Mouse (Mus musculus) forebrain, postnatal 0 days (tissue): Measurements from ENCODE around the gene Gm20449. TPM values are rescaled to one million over a fixed set of nuclear protein-coding genes. Genes with fewer than 3 reads are reported as not detected.
"Not testable (repeated sequence)": the region's sequence is repeated elsewhere in the genome, so short reads cannot be mapped to it uniquely, and the experiment has no call there.

Experiments used
- ATAC-seq: fragments of 200-750 bp; cut with Nextera tagmentation; 2 replicates; pipeline ENCODE4 v1.8.0; 2017; ENCODE audit warnings: mild to moderate bottlenecking, moderate library complexity
- DNase-seq: peaks from one replicate; pipeline ENCODE4 v3.0.0-alpha.2; 2015
- H3K27ac ChIP-seq: fragments of 300-500 bp; sonication (generic); 2 replicates; pipeline ENCODE4 v1.5.1; 2014; ENCODE audit warnings: low read depth, mild to moderate bottlenecking, antibody characterized with exemption, low read length, moderate library complexity, mixed read lengths
- H3K27me3 ChIP-seq: fragments of 300-500 bp; sonication (generic); 2 replicates; pipeline ENCODE4 v1.6.1; 2014; ENCODE audit warnings: mild to moderate bottlenecking, low read length, mixed read lengths; ENCODE audit not compliant: insufficient read depth
- H3K36me3 ChIP-seq: fragments of 300-500 bp; sonication (generic); 2 replicates; pipeline ENCODE4 v1.6.1; 2014; ENCODE audit warnings: mild to moderate bottlenecking, moderate library complexity; ENCODE audit not compliant: insufficient read depth
- H3K4me1 ChIP-seq: fragments of 300-500 bp; sonication (generic); 2 replicates; pipeline ENCODE4 v1.6.1; 2014; ENCODE audit warnings: antibody characterized with exemption; ENCODE audit not compliant: insufficient read depth
- H3K4me2 ChIP-seq: fragments of 300-500 bp; sonication (generic); 2 replicates; pipeline ENCODE4 v1.6.1; 2014; ENCODE audit warnings: low read depth, mild to moderate bottlenecking, moderate library complexity
- H3K4me3 ChIP-seq: fragments of 300-500 bp; sonication (generic); 2 replicates; pipeline ENCODE4 v1.5.1; 2014; ENCODE audit warnings: low read depth, low read length, mixed read lengths
- H3K9ac ChIP-seq: fragments of 300-500 bp; sonication (generic); 2 replicates; pipeline ENCODE4 v1.6.1; 2014; ENCODE audit warnings: mild to moderate bottlenecking
- H3K9me3 ChIP-seq: fragments of 300-500 bp; sonication (generic); 2 replicates; pipeline ENCODE4 v1.6.1; 2016; ENCODE audit warnings: low read length
- CTCF ChIP-seq: sonication (generic); IDR thresholded peaks from 2 replicates; pipeline ENCODE4 v1.5.1; 2016; ENCODE audit warnings: antibody characterized with exemption, control low read depth, low read depth
- WGBS: fragments of 180-500 bp; shearing (Covaris S2); extraction: QIAGEN DNeasy Blood & Tissue Kit; methylation state at CpG from one replicate; pipeline ENCODE4 v1.1.7; 2014; 5-methylcytosine and 5-hydroxymethylcytosine counted together
- polyA plus RNA-seq: library from polyadenylated mRNA; unstranded; fragments of >200 nt; fragmentation: Nextera tagmentation; extraction: Ambion mirVana; gene quantifications from 2 replicates; pipeline ENCODE4 v1.2.1, GENCODE M21; 2015
- total RNA-seq: library from RNA; depleted of rRNA; stranded (reverse); fragments of >200 nt; gene quantifications from 2 replicates; pipeline ENCODE4 v1.2.3, GENCODE M21; 2014; rRNA removed

Gm20449 gene
- total and polyA plus RNA-seq, 2 experiments from 2014 or later, result 0.13 to 0.24 TPM

DNA sequence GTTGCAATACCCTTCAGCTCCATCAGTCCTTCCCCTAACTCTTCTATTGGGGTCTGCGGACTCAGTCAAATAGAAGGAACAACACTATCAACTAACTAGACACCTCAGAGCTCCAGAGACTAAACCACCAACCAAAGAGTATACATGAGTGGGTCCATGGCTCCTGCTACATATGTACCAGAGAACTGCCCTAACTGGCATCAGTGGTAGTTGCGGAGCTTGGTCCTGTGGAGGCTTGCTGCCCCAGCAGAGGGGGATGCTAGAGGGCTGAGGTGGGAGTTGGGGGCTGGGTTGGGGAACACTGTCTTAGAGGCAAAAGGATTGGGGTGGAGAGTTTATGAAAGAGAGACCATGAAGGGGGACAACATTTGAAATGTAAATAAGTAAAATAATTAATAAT lies 1.3 kb downstream of the Gm20449 start:
- Histone ChIP-seq H3K27ac (no peak overlapping the region), H3K27me3 (no peaks in the 10 kb centered on the region), H3K9ac (no peak overlapping the region), H3K9me3 (peaks cover 6% of the 10 kb centered on the region), H3K4me1 (0 out of 2 replicates have a peak, but pooled peaks cover 4% of the 10 kb centered on the region), H3K4me2 (no peak overlapping the region), H3K36me3 (no peaks in the 10 kb centered on the region), H3K4me3 (no peak overlapping the region)
- DNase-seq (no peak), ATAC-seq (no peak)
- no peak for TF ChIP-seq CTCF
- 98% methylated on average over 2 of the region's 2 CpGs for WGBS

- no peak for ATAC-seq
- DNase-seq, result no peak
- no peak overlapping the region for H3K9ac ChIP-seq
- H3K9me3 ChIP-seq, result peaks cover 7% of the 10 kb centered on the region; the same call in 1 of the 2 replicates
- H3K36me3 ChIP-seq, result no peaks in the 10 kb centered on the region
- no peak for TF ChIP-seq CTCF
- H3K4me1 ChIP-seq, result no peaks in the 10 kb centered on the region
- WGBS, result 17% methylated on average over 10 of the region's 10 CpGs
- H3K27ac ChIP-seq, result no peak overlapping the region
- no peak overlapping the region for H3K4me3 ChIP-seq
- no peak overlapping the region for H3K4me2 ChIP-seq
- no peaks in the 10 kb centered on the region for H3K27me3 ChIP-seq
Observed at GRCm38 (mm10) chr7:41451864-41452263, 47.4 kb downstream of the Gm20449 start.

- not testable (repeated sequence) for H3K27ac ChIP-seq, H3K9ac ChIP-seq, H3K36me3 ChIP-seq, DNase-seq, H3K4me3 ChIP-seq, H3K4me1 ChIP-seq, H3K9me3 ChIP-seq, ATAC-seq, H3K4me2 ChIP-seq, H3K27me3 ChIP-seq
- 59% methylated on average over 1 of the region's 1 CpGs for WGBS
Observed at GRCm38 (mm10) chr7:41448596-41448995, 50.6 kb downstream of the Gm20449 start, which contains the start of gene Vmn2r57. Gene Vmn2r57 (minus strand): TSS chr7:41448696.

DNA sequence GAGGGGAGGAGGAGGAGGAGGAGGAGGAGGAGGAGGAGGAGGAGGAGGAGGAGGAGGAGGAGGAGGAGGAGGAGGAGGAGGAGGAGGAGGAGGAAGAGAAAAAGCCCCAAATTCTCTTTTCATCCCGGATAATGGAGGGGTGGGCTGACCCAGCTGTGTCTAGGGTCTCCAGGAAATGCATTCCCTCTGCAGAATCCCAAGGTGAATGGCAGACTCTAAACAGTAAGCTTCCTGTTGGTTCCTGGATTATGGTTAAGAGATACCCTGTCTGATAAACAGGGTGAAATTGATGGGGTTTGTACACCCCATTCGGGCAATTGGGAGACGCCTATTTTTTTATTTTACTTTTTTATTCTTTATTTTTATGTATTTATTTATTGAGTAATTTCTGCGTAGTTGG lies 105.1 kb downstream of the Gm20449 start:
- Histone ChIP-seq H3K4me2 (peak overlapping the region; percentile 63; the same call in 1 of the 2 replicates), H3K36me3 (no peaks in the 10 kb centered on the region), H3K4me1 (no peaks in the 10 kb centered on the region), H3K4me3 (peak overlapping the region; percentile 65; the same call in 1 of the 2 replicates), H3K9me3 (no peaks in the 10 kb centered on the region), H3K27ac (no peak overlapping the region), H3K27me3 (no peaks in the 10 kb centered on the region), H3K9ac (no peak overlapping the region)
- no peak for TF ChIP-seq CTCF
- DNase-seq (no peak), ATAC-seq (no peak)
- 72% methylated on average over 4 of the region's 4 CpGs for WGBS

DNA sequence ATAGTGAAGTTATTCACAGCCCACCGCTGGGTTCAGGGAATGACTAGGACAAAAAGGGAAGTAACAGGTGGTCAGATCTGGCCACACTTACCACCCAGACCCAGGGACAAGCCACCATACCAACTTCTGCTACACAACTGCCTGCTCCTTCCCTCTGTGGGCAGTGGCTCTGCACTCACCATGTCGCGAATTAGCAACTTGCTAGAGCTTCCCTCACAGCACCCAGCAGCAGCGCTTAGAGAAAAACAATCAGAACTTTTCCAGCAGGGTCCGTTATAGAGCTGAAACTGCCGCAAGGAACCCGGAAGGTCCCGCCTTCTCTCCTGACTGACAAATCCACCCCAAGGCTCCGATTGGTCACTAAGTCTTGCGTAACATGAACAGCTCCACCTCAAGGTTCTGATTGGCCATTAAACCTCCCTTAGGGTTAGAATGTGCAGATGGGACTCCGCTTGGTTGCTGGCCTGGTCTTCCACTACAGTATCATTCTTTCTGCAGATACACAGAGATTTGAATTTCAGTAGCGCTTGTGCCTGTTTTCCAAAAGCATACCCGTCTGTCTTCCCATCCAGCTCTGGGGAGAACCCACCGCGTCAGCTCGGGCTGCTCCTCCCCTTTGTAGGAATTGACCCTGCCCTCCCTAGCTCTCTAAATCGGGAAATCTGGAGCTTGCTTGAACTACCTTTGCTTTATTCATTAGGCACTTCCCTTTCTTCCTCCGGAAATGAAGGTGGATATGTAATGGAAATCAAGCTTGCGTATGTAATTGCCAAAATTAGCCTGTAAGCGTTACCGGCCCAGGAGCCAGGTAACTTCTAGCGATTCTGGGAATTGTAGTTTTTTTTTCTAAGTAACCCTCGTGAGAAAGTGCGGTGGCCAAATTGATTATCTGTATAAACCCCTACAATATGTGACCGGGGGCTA lies 105.9 kb downstream of the Gm20449 start, which contains the start of gene AI987944:
AI987944 (minus strand) TSS at position 332 of the 924 bp plus-strand sequence.
- H3K27me3 ChIP-seq, result no peaks in the 10 kb centered on the region
- under 1% methylated on average over 25 of the region's 25 CpGs for WGBS
- no peaks in the 10 kb centered on the region for H3K9me3 ChIP-seq
- TF ChIP-seq CTCF, result peak; percentile 45
- H3K4me1 ChIP-seq, result no peaks in the 10 kb centered on the region
- H3K4me2 ChIP-seq, result peak within 1 kb of the TSS; percentile 63
- ATAC-seq (peak; percentile 99), DNase-seq (peak; percentile 92)
- H3K4me3 ChIP-seq, result peak within 1 kb of the TSS; percentile 65
- H3K27ac ChIP-seq, result peak within 1 kb of the TSS; percentile 81
- no peaks in the 10 kb centered on the region for H3K36me3 ChIP-seq
- H3K9ac ChIP-seq, result peak within 1 kb of the TSS; percentile 40

Other genes starting within 250 kb of the Gm20449 start
- gene AI987944, start 106.0 kb downstream of the Gm20449 start, total RNA-seq, result 5.6 and 6.8 TPM in 2 replicates
- gene AI987944, start 106.0 kb downstream of the Gm20449 start, polyA plus RNA-seq, result 5.8 and 7.5 TPM in 2 replicates
- 0.15 and 0.48 TPM in 2 replicates for gene Vmn2r57, start 50.7 kb downstream of the Gm20449 start, total RNA-seq
- gene Vmn2r57, start 50.7 kb downstream of the Gm20449 start, polyA plus RNA-seq, result 0.28 and 0.50 TPM in 2 replicates
- gene AW146154, start 473 bp upstream of the Gm20449 start, total RNA-seq, result 5.0 and 5.9 TPM in 2 replicates
- 3.0 and 4.3 TPM in 2 replicates for gene AW146154, start 473 bp upstream of the Gm20449 start, polyA plus RNA-seq
- gene Gm6871, start 74.2 kb upstream of the Gm20449 start, total RNA-seq, result not detected in 2 replicates
- not detected in 2 replicates for gene Gm6871, start 74.2 kb upstream of the Gm20449 start, polyA plus RNA-seq
- gene 2610021A01Rik, start 99.8 kb upstream of the Gm20449 start, total RNA-seq, result 23.2 and 26.5 TPM in 2 replicates
- gene 2610021A01Rik, start 99.8 kb upstream of the Gm20449 start, polyA plus RNA-seq, result 6.8 and 10.5 TPM in 2 replicates
- 37.1 and 44.0 TPM in 2 replicates for gene Zfp788, start 133.8 kb upstream of the Gm20449 start, total RNA-seq
- gene Zfp788, start 133.8 kb upstream of the Gm20449 start, polyA plus RNA-seq, result 14.9 and 17.5 TPM in 2 replicates